Mouse (Mus musculus): ENCODE results near the gene Xlr5a. TPM values are rescaled to one million over a fixed set of nuclear protein-coding genes. Genes with fewer than 3 reads are reported as not detected.
A peak's percentile ranks its signal among the peaks of the same experiment; 100 is the strongest.
"Not testable (repeated sequence)": the region's sequence is repeated elsewhere in the genome, so short reads cannot be mapped to it uniquely, and the experiment has no call there.

Gene Xlr5a
- polyA plus RNA-seq, 1 experiment from 2014 or later, result not detected

DNA sequence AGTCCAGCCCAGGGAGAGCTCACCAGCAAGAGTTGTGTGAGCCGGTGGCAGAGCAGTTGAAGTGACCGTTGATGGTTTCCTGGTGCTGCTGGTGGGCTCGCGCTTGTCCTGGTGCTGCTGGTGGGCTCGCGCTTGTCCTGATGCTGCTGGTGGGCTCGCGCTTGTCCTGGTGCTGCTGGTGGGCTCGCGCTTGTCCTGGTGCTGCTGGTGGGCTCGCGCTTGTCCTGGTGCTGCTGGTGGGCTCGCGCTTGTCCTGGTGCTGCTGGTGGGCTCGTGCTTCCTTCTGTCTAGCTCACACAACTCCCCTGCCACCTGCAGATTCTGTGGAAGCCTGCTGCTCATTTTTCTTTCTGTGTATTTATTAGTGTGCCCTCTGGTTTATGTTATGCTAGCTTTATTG lies 115.9 kb downstream of the Xlr5a start, which contains the start of gene Spin2d:
Gene Spin2d, minus strand, starts transcription at position 101 of the 400 bp plus-strand sequence.
- not testable (repeated sequence) for H3K4me1 ChIP-seq (replicated peaks; ENCODE audit: control insufficient read depth, insufficient read depth, low read length); H3K27me3 ChIP-seq (replicated peaks; ENCODE audit: control insufficient read depth, insufficient read depth, low read length); H3K9ac ChIP-seq (replicated peaks; ENCODE audit: low read depth, low read length); H3K9me3 ChIP-seq (ENCODE audit: control insufficient read depth, low read length); H3K36me3 ChIP-seq (ENCODE audit: control insufficient read depth, insufficient read depth); H3K4me3 ChIP-seq (replicated peaks; ENCODE audit: low read length); ATAC-seq; H3K4me2 ChIP-seq (ENCODE audit: low read length); H3K27ac ChIP-seq (ENCODE audit: low read length)
- 79% methylated on average over 6 of the region's 15 CpGs for WGBS

DNA sequence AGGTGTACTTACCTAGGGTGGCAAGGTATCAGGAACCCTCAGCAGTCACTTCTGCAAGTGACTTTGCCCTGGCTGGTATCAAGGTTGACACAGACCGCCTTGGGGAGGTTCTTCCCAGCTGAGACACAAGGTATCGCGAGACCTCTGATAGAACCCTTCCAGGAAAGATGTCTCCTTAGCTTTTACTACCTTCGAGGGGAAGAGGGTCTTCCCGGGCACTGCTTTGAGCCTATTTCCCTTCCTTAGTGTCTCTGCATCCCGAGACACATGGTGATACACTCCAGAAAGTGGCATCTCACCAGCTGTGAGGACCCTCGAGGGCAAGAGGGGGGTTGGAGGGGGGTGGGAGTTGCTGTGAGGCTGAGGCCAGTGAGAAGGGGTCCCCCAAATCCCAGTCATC lies 143.4 kb downstream of the Xlr5a start, which contains the start of gene DXBay18:
Gene DXBay18, minus strand, starts transcription at position 101 of the 400 bp plus-strand sequence.
- H3K27me3 ChIP-seq (replicated peaks; ENCODE audit: control insufficient read depth, insufficient read depth, low read length); H3K9ac ChIP-seq (replicated peaks; ENCODE audit: low read depth, low read length); ATAC-seq; H3K9me3 ChIP-seq (ENCODE audit: control insufficient read depth, low read length); H3K4me2 ChIP-seq (ENCODE audit: low read length); H3K4me3 ChIP-seq (replicated peaks; ENCODE audit: low read length); H3K36me3 ChIP-seq (ENCODE audit: control insufficient read depth, insufficient read depth); H3K4me1 ChIP-seq (replicated peaks; ENCODE audit: control insufficient read depth, insufficient read depth, low read length); H3K27ac ChIP-seq (ENCODE audit: low read length): not testable (repeated sequence)
- WGBS, result no CpG with 5 or more reads among the region's 7 CpGs

DNA sequence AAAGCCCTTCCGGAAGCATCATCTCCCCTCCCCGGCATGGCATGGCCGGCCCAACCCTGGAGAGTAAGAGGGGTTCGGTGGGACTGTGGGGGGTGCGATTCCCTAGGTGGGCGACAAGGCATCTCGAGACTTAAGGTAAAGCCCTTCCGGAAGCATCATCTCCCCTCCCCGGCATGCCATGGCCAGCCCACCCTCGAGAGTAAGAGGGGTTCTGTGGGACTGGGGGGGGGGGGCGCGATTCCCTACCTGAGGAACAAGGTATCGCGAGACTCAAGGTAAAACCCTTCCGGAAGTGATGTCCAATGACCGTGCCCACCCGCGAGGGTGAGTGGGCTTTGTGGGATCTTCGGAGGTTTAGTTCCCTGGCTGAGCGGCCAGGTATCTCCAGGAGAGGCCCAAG lies 144.3 kb downstream of the Xlr5a start, which contains the start of gene Xlr5b:
Gene Xlr5b, plus strand, starts transcription at position 301 of the 400 bp plus-strand sequence.
- not testable (repeated sequence) for H3K9ac ChIP-seq (replicated peaks; ENCODE audit: low read depth, low read length); H3K9me3 ChIP-seq (ENCODE audit: control insufficient read depth, low read length); H3K27ac ChIP-seq (ENCODE audit: low read length); ATAC-seq; H3K4me1 ChIP-seq (replicated peaks; ENCODE audit: control insufficient read depth, insufficient read depth, low read length); H3K27me3 ChIP-seq (replicated peaks; ENCODE audit: control insufficient read depth, insufficient read depth, low read length); H3K36me3 ChIP-seq (ENCODE audit: control insufficient read depth, insufficient read depth); H3K4me3 ChIP-seq (replicated peaks; ENCODE audit: low read length); H3K4me2 ChIP-seq (ENCODE audit: low read length)
- whole genome bisulfite sequencing, result no CpG with 5 or more reads among the region's 20 CpGs

DNA sequence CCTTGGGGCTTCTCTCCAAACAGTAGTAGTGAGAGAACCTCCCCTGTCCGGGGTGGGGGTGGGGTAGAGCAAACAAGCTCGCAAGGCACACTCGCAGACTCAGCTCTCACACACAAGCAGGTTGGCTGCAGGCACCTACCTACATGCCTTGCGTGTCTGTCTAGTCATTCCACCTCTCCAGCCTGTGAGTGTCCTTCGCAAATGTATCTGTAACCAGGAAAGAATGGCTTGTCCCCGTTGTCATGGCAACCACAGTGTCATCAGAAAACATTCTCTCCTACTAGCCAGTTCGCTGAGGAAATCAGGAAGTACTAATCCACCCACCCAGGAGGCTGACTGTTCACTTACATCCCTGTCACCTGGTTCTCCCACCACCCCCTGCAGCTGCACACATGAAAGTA lies 149.6 kb downstream of the Xlr5a start:
- H3K9me3 ChIP-seq (ENCODE audit: control insufficient read depth, low read length); H3K27me3 ChIP-seq (replicated peaks; ENCODE audit: control insufficient read depth, insufficient read depth, low read length); H3K4me3 ChIP-seq (replicated peaks; ENCODE audit: low read length); H3K36me3 ChIP-seq (ENCODE audit: control insufficient read depth, insufficient read depth); H3K9ac ChIP-seq (replicated peaks; ENCODE audit: low read depth, low read length); H3K27ac ChIP-seq (ENCODE audit: low read length); H3K4me1 ChIP-seq (replicated peaks; ENCODE audit: control insufficient read depth, insufficient read depth, low read length); H3K4me2 ChIP-seq (ENCODE audit: low read length): not testable (repeated sequence)
- no CpG with 5 or more reads among the region's 7 CpGs for WGBS
- peak; percentile 62 for ATAC-seq

DNA sequence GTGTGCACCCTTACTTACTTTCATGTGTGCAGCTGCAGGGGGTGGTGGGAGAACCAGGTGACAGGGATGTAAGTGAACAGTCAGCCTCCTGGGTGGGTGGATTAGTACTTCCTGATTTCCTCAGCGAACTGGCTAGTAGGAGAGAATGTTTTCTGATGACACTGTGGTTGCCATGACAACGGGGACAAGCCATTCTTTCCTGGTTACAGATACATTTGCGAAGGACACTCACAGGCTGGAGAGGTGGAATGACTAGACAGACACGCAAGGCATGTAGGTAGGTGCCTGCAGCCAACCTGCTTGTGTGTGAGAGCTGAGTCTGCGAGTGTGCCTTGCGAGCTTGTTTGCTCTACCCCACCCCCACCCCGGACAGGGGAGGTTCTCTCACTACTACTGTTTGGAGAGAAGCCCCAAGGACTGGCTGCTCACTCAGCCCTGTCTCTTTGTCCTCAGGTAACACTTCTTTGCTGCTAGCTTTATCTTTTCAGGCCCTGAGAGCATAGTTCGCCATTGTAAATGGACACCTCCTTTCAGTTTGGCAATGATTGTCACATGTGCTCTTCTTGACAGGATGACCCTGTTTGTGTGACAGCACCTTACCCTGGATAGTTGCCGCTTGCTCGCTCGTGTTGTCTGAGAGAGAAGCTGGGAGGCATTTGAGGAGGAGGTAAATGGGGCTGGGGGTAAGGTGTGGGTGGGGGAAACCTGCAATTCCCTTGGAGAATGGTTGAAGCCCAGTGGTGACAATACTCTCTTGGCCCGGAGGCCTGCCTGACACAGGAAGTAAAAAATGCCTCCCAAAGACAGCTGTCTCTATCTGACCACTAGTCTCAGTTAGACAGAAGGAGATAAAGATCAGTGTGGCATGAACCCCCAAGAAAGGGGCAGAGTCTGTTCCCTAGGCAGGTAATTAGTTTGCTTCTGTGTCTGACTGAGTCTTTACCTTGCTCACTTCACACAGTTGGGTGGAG lies 169.6 kb downstream of the Xlr5a start:
- ATAC-seq, result peak; percentile 69

DNA sequence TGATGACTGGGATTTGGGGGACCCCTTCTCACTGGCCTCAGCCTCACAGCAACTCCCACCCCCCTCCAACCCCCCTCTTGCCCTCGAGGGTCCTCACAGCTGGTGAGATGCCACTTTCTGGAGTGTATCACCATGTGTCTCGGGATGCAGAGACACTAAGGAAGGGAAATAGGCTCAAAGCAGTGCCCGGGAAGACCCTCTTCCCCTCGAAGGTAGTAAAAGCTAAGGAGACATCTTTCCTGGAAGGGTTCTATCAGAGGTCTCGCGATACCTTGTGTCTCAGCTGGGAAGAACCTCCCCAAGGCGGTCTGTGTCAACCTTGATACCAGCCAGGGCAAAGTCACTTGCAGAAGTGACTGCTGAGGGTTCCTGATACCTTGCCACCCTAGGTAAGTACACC lies 176.0 kb downstream of the Xlr5a start, which contains the start of gene Gm14685:
Gene Gm14685, plus strand, starts transcription at position 301 of the 400 bp plus-strand sequence.
- H3K27ac ChIP-seq (ENCODE audit: low read length); H3K4me2 ChIP-seq (ENCODE audit: low read length); H3K9ac ChIP-seq (replicated peaks; ENCODE audit: low read depth, low read length); H3K4me3 ChIP-seq (replicated peaks; ENCODE audit: low read length); H3K9me3 ChIP-seq (ENCODE audit: control insufficient read depth, low read length); H3K36me3 ChIP-seq (ENCODE audit: control insufficient read depth, insufficient read depth); ATAC-seq; H3K4me1 ChIP-seq (replicated peaks; ENCODE audit: control insufficient read depth, insufficient read depth, low read length); H3K27me3 ChIP-seq (replicated peaks; ENCODE audit: control insufficient read depth, insufficient read depth, low read length): not testable (repeated sequence)
- no CpG with 5 or more reads among the region's 7 CpGs for whole genome bisulfite sequencing

More for the DNA sequence above, 169.6 kb downstream of the Xlr5a start:
- H3K9me3 ChIP-seq (ENCODE audit: control insufficient read depth, low read length); H3K4me2 ChIP-seq (ENCODE audit: low read length); H3K4me3 ChIP-seq (replicated peaks; ENCODE audit: low read length); H3K9ac ChIP-seq (replicated peaks; ENCODE audit: low read depth, low read length); H3K27ac ChIP-seq (ENCODE audit: low read length); H3K36me3 ChIP-seq (ENCODE audit: control insufficient read depth, insufficient read depth); H3K27me3 ChIP-seq (replicated peaks; ENCODE audit: control insufficient read depth, insufficient read depth, low read length); H3K4me1 ChIP-seq (replicated peaks; ENCODE audit: control insufficient read depth, insufficient read depth, low read length): not testable (repeated sequence)
- no CpG with 5 or more reads among the region's 12 CpGs for WGBS

DNA sequence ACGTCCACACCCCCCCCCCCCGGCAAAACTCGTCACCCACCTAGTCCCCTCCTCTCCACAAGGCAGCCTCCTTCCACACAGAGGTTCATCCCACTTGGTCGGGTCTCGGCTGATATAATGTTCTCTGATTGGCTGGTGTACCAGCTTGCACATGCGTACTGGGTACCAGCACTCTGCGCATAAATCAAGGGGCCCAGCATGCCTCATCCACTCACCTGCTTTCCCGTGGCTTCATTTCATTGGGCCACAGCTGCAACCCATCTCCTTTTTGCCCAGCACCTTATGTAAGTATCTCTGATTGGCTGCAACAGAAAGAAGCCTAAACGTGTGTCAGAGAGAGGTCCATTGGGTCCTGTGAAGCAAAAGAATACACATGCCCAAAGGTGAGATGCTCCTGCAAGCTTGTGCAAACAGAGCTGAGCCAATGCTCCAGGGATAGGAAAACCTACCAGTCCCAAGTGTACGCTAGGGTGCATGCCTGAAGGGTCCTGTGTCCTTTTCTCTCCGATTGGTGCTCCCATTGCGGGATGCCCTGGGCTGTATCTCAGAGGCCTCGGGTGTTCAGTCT lies 195.8 kb downstream of the Xlr5a start, which contains the start of gene Xlr3a:
Gene Xlr3a, minus strand, starts transcription at position 155 of the 568 bp plus-strand sequence.
- not testable (repeated sequence) for ATAC-seq; H3K27me3 ChIP-seq (replicated peaks; ENCODE audit: control insufficient read depth, insufficient read depth, low read length); H3K9me3 ChIP-seq (ENCODE audit: control insufficient read depth, low read length); H3K4me1 ChIP-seq (replicated peaks; ENCODE audit: control insufficient read depth, insufficient read depth, low read length); H3K36me3 ChIP-seq (ENCODE audit: control insufficient read depth, insufficient read depth); H3K4me2 ChIP-seq (ENCODE audit: low read length); H3K27ac ChIP-seq (ENCODE audit: low read length); H3K4me3 ChIP-seq (replicated peaks; ENCODE audit: low read length); H3K9ac ChIP-seq (replicated peaks; ENCODE audit: low read depth, low read length)
- 77% methylated on average over 10 of the region's 13 CpGs for WGBS

DNA sequence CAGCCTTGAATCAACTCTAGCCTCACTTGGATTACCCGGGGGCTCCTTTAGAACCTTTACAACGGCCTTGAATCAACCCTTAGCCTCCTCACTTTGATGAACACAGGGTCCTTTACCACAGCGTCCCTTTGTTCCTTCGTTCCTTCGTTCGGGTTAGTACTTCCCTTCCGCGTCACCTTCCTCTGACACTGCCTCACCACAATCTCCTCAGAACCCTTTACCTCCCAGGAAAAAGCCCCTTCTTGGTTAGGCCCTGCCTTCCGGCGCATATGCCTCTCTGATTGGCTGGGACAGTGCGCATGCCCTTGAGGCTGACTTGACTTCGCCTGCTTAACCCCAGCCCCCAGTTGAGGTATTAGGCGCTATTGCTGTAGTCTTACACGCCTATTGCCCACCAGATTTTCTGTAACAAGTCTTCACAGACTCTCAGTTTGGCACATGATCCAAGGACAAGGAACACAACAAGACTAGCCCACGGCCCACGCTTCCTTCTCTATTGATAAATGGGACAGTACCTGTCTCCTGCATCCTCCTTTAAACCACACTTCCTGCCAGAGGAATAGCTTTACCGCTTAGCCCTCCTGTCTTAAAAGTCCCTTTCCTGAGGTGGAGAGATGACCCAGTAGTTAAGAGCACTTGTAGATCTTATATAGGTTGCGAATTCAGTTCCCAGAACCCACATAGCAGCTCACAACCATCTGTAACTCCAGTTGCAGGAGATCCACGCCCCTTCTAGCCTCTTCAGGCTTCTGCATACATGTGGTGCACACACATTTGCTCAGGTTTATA lies 210.3 kb downstream of the Xlr5a start, which contains the start of gene Xlr4a:
Gene Xlr4a, minus strand, starts transcription at position 212 of the 789 bp plus-strand sequence.
- H3K27ac ChIP-seq (ENCODE audit: low read length); H3K4me2 ChIP-seq (ENCODE audit: low read length); H3K9me3 ChIP-seq (ENCODE audit: control insufficient read depth, low read length); H3K27me3 ChIP-seq (replicated peaks; ENCODE audit: control insufficient read depth, insufficient read depth, low read length); H3K4me3 ChIP-seq (replicated peaks; ENCODE audit: low read length); H3K36me3 ChIP-seq (ENCODE audit: control insufficient read depth, insufficient read depth); H3K9ac ChIP-seq (replicated peaks; ENCODE audit: low read depth, low read length); H3K4me1 ChIP-seq (replicated peaks; ENCODE audit: control insufficient read depth, insufficient read depth, low read length); ATAC-seq: not testable (repeated sequence)
- WGBS, result 85% methylated on average over 16 of the region's 19 CpGs
